Mouse (Mus musculus) heart, postnatal 4 days (tissue): ENCODE results near the gene Ufd1. TPM values are rescaled to one million over a fixed set of nuclear protein-coding genes. Genes with fewer than 3 reads are reported as not detected.

Source experiments
- DNase-seq: peaks from one replicate; pipeline ENCODE4 v3.0.0; 2021
- total RNA-seq, 2 experiments: library from RNA; stranded (reverse); gene quantifications; 2 replicates each; pipeline ENCODE4 v1.2.3; 2021

The Ufd1 gene
- 10 to 100 TPM; 73.1 to 76.0 TPM for total RNA-seq

GRCm38 (mm10) chr16:18811468-18812384 is at the start of gene Ufd1, which contains the start of gene Cdc45:
TSS of gene Ufd1 (plus strand) at chr16:18811779.
TSS of gene Cdc45 (minus strand) at chr16:18811987.
- peak; percentile 91 for DNase-seq

GRCm38 (mm10) chr16:18762960-18763359 is 48.6 kb upstream of the Ufd1 start:
- no peak for DNase-seq

- DNase-seq: no peak
These were observed 45.2 kb upstream of the Ufd1 start for GRCm38 (mm10) chr16:18766390-18766789.

GRCm38 (mm10) chr16:18769501-18769900 is 42.1 kb upstream of the Ufd1 start:
- no peak for DNase-seq

GRCm38 (mm10) chr16:18773936-18774335 is 37.6 kb upstream of the Ufd1 start:
- DNase-seq: no peak

- DNase-seq: peak; percentile 60
These were observed 35.7 kb upstream of the Ufd1 start for GRCm38 (mm10) chr16:18775621-18776555.

- peak; percentile 70 for DNase-seq
These were observed 35.0 kb upstream of the Ufd1 start, which contains the start of gene Cldn5 for GRCm38 (mm10) chr16:18776556-18777100. TSS of gene Cldn5 (plus strand) at chr16:18776847.

GRCm38 (mm10) chr16:18777101-18778080 is 34.2 kb upstream of the Ufd1 start:
- peak; percentile 17 for DNase-seq

GRCm38 (mm10) chr16:18778461-18778860 is 33.1 kb upstream of the Ufd1 start:
- no peak for DNase-seq

GRCm38 (mm10) chr16:18781810-18782209 is 29.8 kb upstream of the Ufd1 start:
- DNase-seq: no peak

GRCm38 (mm10) chr16:18785025-18785424 is 26.6 kb upstream of the Ufd1 start:
- DNase-seq: no peak

GRCm38 (mm10) chr16:18785485-18785884 is 26.1 kb upstream of the Ufd1 start:
- DNase-seq: no peak

- DNase-seq: no peak
These were observed 24.9 kb upstream of the Ufd1 start for GRCm38 (mm10) chr16:18786652-18787051.

- no peak for DNase-seq
These were observed 22.8 kb upstream of the Ufd1 start for GRCm38 (mm10) chr16:18788627-18789406.

- no peak for DNase-seq
These were observed 16.2 kb upstream of the Ufd1 start for GRCm38 (mm10) chr16:18795223-18795899.

- no peak for DNase-seq
These were observed 14.9 kb upstream of the Ufd1 start for GRCm38 (mm10) chr16:18796645-18797044.

GRCm38 (mm10) chr16:18798151-18798550 is 13.4 kb upstream of the Ufd1 start:
- DNase-seq: no peak

- DNase-seq: peak; percentile 54
These were observed 12.7 kb upstream of the Ufd1 start for GRCm38 (mm10) chr16:18798841-18799240.

GRCm38 (mm10) chr16:18805746-18806145 is 5.8 kb upstream of the Ufd1 start:
- DNase-seq: no peak

- DNase-seq: no peak
These were observed 2.6 kb upstream of the Ufd1 start for GRCm38 (mm10) chr16:18809001-18809400.
